Mouse (Mus musculus) neural tube, embryonic 13.5 days (tissue): ENCODE measurements at regions not wholly inside any gene's neighbourhood (a gene's known extent, or its start where the extent isn't known, plus 50 kb on each side); places are given as distances from the start of the nearest gene placed in this dataset.

Experiments
- ATAC-seq: fragments of 200-750 bp; cut with Nextera tagmentation; 2 replicates; pipeline ENCODE4 v1.8.0; 2017; ENCODE audit warnings: low read depth, mild to moderate bottlenecking, moderate TSS enrichment, moderate library complexity
- H3K27ac ChIP-seq: fragments of 300-500 bp; sonication (generic); replicated peaks from 2 replicates; pipeline ENCODE4 v1.5.1; 2015; ENCODE audit warnings: moderate library complexity, mild to moderate bottlenecking, inconsistent platforms
- H3K27me3 ChIP-seq: fragments of 300-500 bp; sonication (generic); 2 replicates; pipeline ENCODE4 v1.6.1; 2015; ENCODE audit warnings: mild to moderate bottlenecking, inconsistent platforms
- H3K36me3 ChIP-seq: fragments of 300-500 bp; sonication (generic); 2 replicates; pipeline ENCODE4 v1.6.1; 2015; ENCODE audit warnings: mild to moderate bottlenecking, inconsistent platforms
- H3K4me1 ChIP-seq: fragments of 300-500 bp; sonication (generic); replicated peaks from 2 replicates; pipeline ENCODE4 v1.6.1; 2015; ENCODE audit warnings: inconsistent platforms
- H3K4me2 ChIP-seq: fragments of 300-500 bp; sonication (generic); 2 replicates; pipeline ENCODE4 v1.6.1; 2015; ENCODE audit warnings: inconsistent platforms, mild to moderate bottlenecking, moderate library complexity
- H3K4me3 ChIP-seq: fragments of 300-500 bp; sonication (generic); 2 replicates; pipeline ENCODE4 v1.5.1; 2015; ENCODE audit warnings: mild to moderate bottlenecking, inconsistent platforms
- H3K9ac ChIP-seq: fragments of 300-500 bp; sonication (generic); 2 replicates; pipeline ENCODE4 v1.6.1; 2015; ENCODE audit warnings: moderate library complexity, mild to moderate bottlenecking, inconsistent platforms
- H3K9me3 ChIP-seq: fragments of 300-500 bp; sonication (generic); 2 replicates; pipeline ENCODE4 v1.6.1; 2016; ENCODE audit warnings: inconsistent platforms
- WGBS: fragments of 180-500 bp; shearing (Covaris S2); methylation state at CpG from one replicate; pipeline ENCODE4 v1.1.7; 2015; 5-methylcytosine and 5-hydroxymethylcytosine counted together

DNA sequence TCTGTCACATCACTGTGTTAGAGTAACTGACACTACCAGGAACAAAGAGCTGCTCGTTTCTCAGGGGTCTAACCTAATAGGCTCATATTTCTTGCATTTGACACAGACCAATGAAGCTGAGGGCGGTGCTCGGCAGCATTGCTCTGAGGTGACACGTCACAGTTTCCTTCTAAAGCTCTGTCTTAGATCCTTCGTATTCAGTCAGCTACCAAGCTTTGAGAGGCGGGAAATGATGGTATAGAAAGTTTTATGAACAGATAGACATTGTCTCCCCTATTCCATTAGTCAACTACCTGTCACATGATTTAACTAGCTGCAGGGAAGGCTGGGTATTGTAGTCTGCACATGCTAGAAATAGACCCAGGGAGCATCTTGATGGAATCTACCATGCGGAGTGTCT lies 60.2 kb upstream of the Egfl6 start:
- Histone ChIP-seq H3K4me3 (peak overlapping the region; percentile 26), H3K27ac (0 out of 2 replicates have a peak overlapping the region, but pooled peaks have one; percentile 9), H3K9me3 (no peaks in the 10 kb centered on the region), H3K4me2 (peak overlapping the region; percentile 40), H3K9ac (no peak overlapping the region), H3K4me1 (no peaks in the 10 kb centered on the region), H3K36me3 (no peaks in the 10 kb centered on the region), H3K27me3 (peaks cover 6% of the 10 kb centered on the region; the same call in 1 of the 2 replicates)
- peak; percentile 78 for ATAC-seq
- 47% methylated on average over 7 of the region's 7 CpGs for WGBS

DNA sequence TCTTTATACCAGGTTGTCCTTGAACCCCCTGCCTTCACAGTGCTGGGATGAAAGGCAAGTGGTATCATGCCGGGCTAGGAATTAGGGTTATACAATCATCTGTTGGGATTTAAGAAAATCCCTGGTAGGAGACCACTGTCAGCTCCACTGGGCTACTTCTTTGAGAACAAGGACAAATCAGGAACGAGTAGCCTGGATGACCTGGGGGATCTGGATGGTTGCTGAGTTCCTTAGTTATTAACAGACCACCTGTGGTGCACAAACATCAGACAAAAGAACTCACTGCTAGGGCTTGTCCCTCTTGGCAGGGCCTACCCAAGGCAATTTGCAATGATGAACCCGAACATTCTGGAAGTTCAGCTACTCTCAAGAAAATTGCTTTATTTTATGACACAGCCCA lies 55.7 kb upstream of the Egfl6 start:
- ATAC-seq: no peak
- WGBS: 52% methylated on average over 3 of the region's 3 CpGs
- Histone ChIP-seq H3K4me2 (no peak overlapping the region), H3K4me3 (no peak overlapping the region), H3K27ac (no peak overlapping the region), H3K4me1 (no peaks in the 10 kb centered on the region), H3K9ac (no peak overlapping the region), H3K27me3 (peaks cover 18% of the 10 kb centered on the region), H3K36me3 (no peaks in the 10 kb centered on the region), H3K9me3 (no peaks in the 10 kb centered on the region)

DNA sequence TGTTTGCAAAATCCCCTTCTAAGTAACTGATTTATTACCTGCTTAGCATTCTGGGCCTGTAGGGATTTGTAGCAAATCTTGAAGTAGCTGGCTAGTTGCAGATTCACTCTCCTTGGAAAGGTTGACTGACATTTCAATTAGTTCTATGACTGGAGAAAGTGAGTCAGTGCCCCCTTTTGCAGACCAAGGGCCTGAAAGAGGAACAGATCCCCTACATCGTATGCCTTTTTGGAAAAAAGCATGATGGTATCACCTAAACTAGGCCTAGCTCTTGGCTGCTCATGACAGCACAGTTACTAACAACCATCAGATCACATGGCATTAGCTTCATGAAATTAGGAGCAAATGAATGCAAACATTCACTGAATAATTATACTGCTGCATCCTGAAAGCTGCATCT lies 54.7 kb upstream of the Egfl6 start:
- no peak overlapping the region for H3K4me2 ChIP-seq
- H3K9me3 ChIP-seq: no peaks in the 10 kb centered on the region
- 100% methylated on average over 1 of the region's 1 CpGs for WGBS
- no peak for ATAC-seq
- H3K4me3 ChIP-seq: no peak overlapping the region
- H3K9ac ChIP-seq: no peak overlapping the region
- H3K4me1 ChIP-seq: no peaks in the 10 kb centered on the region
- no peaks in the 10 kb centered on the region for H3K36me3 ChIP-seq
- no peak overlapping the region for H3K27ac ChIP-seq
- peaks cover 21% of the 10 kb centered on the region for H3K27me3 ChIP-seq
